Mouse (Mus musculus) layer of hippocampus, adult 11-12 months (tissue): ENCODE results near the gene Sh2b1.

Experiments
- DNase-seq: peaks from one replicate; pipeline ENCODE4 v3.0.0; 2022; ENCODE audit warnings: low spot score

Sh2b1 gene

GRCm38 (mm10) chr7:126456382-126457266 lies 18.6 kb downstream of the Sh2b1 start:
- no peak for DNase-seq

GRCm38 (mm10) chr7:126455242-126455641 lies 20.0 kb downstream of the Sh2b1 start:
- DNase-seq: no peak

GRCm38 (mm10) chr7:126453861-126454260 lies 21.4 kb downstream of the Sh2b1 start:
- no peak for DNase-seq

- DNase-seq: no peak
These were observed 23.0 kb downstream of the Sh2b1 start for GRCm38 (mm10) chr7:126452244-126452643.

GRCm38 (mm10) chr7:126450641-126451040 lies 24.6 kb downstream of the Sh2b1 start:
- DNase-seq: no peak

- no peak for DNase-seq
These were observed 25.2 kb downstream of the Sh2b1 start for GRCm38 (mm10) chr7:126449991-126450390.

- DNase-seq: no peak
These were observed 26.7 kb downstream of the Sh2b1 start for GRCm38 (mm10) chr7:126448481-126448880.

- DNase-seq: no peak
These were observed 29.0 kb downstream of the Sh2b1 start for GRCm38 (mm10) chr7:126446217-126446616.

GRCm38 (mm10) chr7:126445104-126445815 lies 30.0 kb downstream of the Sh2b1 start:
- DNase-seq: no peak

- DNase-seq: no peak
These were observed 30.7 kb downstream of the Sh2b1 start for GRCm38 (mm10) chr7:126444536-126444935.

- DNase-seq: no peak
These were observed 31.2 kb downstream of the Sh2b1 start for GRCm38 (mm10) chr7:126443997-126444396.

- no peak for DNase-seq
These were observed 35.1 kb downstream of the Sh2b1 start for GRCm38 (mm10) chr7:126440134-126440533.

- peak; percentile 29 for DNase-seq
These were observed 38.4 kb downstream of the Sh2b1 start for GRCm38 (mm10) chr7:126436851-126437250.

- no peak for DNase-seq
These were observed 39.4 kb downstream of the Sh2b1 start for GRCm38 (mm10) chr7:126435801-126436200.

- DNase-seq: no peak
These were observed 40.5 kb downstream of the Sh2b1 start for GRCm38 (mm10) chr7:126434726-126435125.

- no peak for DNase-seq
These were observed 45.1 kb downstream of the Sh2b1 start for GRCm38 (mm10) chr7:126430167-126430566.

GRCm38 (mm10) chr7:126429503-126429898 lies 45.7 kb downstream of the Sh2b1 start:
- DNase-seq: no peak

GRCm38 (mm10) chr7:126428631-126429502 lies 46.4 kb downstream of the Sh2b1 start, which contains the start of gene Rabep2:
Gene Rabep2 (plus strand): TSS chr7:126428759.
- DNase-seq: peak; percentile 95

- DNase-seq: no peak
These were observed 47.1 kb downstream of the Sh2b1 start for GRCm38 (mm10) chr7:126428154-126428553.

- DNase-seq: no peak
These were observed 47.8 kb downstream of the Sh2b1 start for GRCm38 (mm10) chr7:126427323-126427860.

- no peak for DNase-seq
These were observed 51.1 kb downstream of the Sh2b1 start for GRCm38 (mm10) chr7:126424161-126424560.

GRCm38 (mm10) chr7:126421756-126422155 lies 53.5 kb downstream of the Sh2b1 start:
- no peak for DNase-seq
